Mouse (Mus musculus) liver, embryonic 13.5 days (tissue): ENCODE data around the gene Gstm7. TPM values are rescaled to one million over a fixed set of nuclear protein-coding genes. Genes with fewer than 3 reads are reported as not detected.
"Not testable (repeated sequence)": the region's sequence is repeated elsewhere in the genome, so short reads cannot be mapped to it uniquely, and the experiment has no call there.

ENCODE experiments used
- ATAC-seq: fragments of 200-750 bp; cut with Nextera tagmentation; 2 replicates; pipeline ENCODE4 v1.8.0; 2017; ENCODE audit warnings: low read depth, mild to moderate bottlenecking, moderate number of reproducible peaks, moderate library complexity
- DNase-seq: peaks from one replicate; pipeline ENCODE4 v3.0.0; 2022
- H3K27ac ChIP-seq: fragments of 300-500 bp; sonication (generic); 2 replicates; pipeline ENCODE4 v1.5.1; 2015; ENCODE audit warnings: moderate library complexity, mild to moderate bottlenecking, inconsistent platforms
- H3K27me3 ChIP-seq: fragments of 300-500 bp; sonication (generic); 2 replicates; pipeline ENCODE4 v1.6.1; 2015; ENCODE audit warnings: mild to moderate bottlenecking, inconsistent platforms
- H3K36me3 ChIP-seq: fragments of 300-500 bp; sonication (generic); 2 replicates; pipeline ENCODE4 v1.6.1; 2015; ENCODE audit warnings: mild to moderate bottlenecking, inconsistent platforms
- H3K4me1 ChIP-seq: fragments of 300-500 bp; sonication (generic); replicated peaks from 2 replicates; pipeline ENCODE4 v1.6.1; 2015; ENCODE audit warnings: inconsistent platforms
- H3K4me2 ChIP-seq: fragments of 300-500 bp; sonication (generic); 2 replicates; pipeline ENCODE4 v1.6.1; 2015; ENCODE audit warnings: inconsistent platforms, mild to moderate bottlenecking, moderate library complexity
- H3K4me3 ChIP-seq: fragments of 300-500 bp; sonication (generic); replicated peaks from 2 replicates; pipeline ENCODE4 v1.5.1; 2015; ENCODE audit warnings: mild to moderate bottlenecking, inconsistent platforms
- H3K9ac ChIP-seq: fragments of 300-500 bp; sonication (generic); 2 replicates; pipeline ENCODE4 v1.6.1; 2015; ENCODE audit warnings: mild to moderate bottlenecking, inconsistent platforms
- H3K9me3 ChIP-seq: fragments of 300-500 bp; sonication (generic); replicated peaks from 2 replicates; pipeline ENCODE4 v1.6.1; 2016; ENCODE audit warnings: inconsistent platforms
- WGBS: fragments of 180-500 bp; shearing (Covaris S2); methylation state at CpG from one replicate; pipeline ENCODE4 v1.1.7; 2015; ENCODE audit not compliant: insufficient replicate concordance; 5-methylcytosine and 5-hydroxymethylcytosine counted together
- polyA plus RNA-seq: library from polyadenylated mRNA; unstranded; fragments of >200 nt; fragmentation: Nextera tagmentation; extraction: Ambion mirVana; gene quantifications from 2 replicates; pipeline ENCODE4 v1.2.1, GENCODE M21; 2015

Gstm7 gene
- 11.1 and 13.2 TPM in 2 replicates for polyA plus RNA-seq

- Histone ChIP-seq H3K9ac (0 out of 2 replicates have a peak within 1 kb of the TSS, but pooled peaks have one; percentile 23), H3K27ac (no peak within 1 kb of the TSS), H3K27me3 (no peaks in the 10 kb centered on the region; the same call in 1 of the 2 replicates), H3K4me3 (peak within 1 kb of the TSS; percentile 37), H3K4me1 (peaks cover 13% of the 10 kb centered on the region), H3K9me3 (no peaks in the 10 kb centered on the region), H3K36me3 (no peaks in the 10 kb centered on the region), H3K4me2 (peak within 1 kb of the TSS; percentile 51)
- WGBS, result 8% methylated on average over 10 of the region's 10 CpGs
- DNase-seq (peak; percentile 73), ATAC-seq (peak; percentile 91)
Observed at GRCm38 (mm10) chr3:107931670-107932069, at the start of gene Gstm7. Gene Gstm7 (minus strand): TSS chr3:107931817.

GRCm38 (mm10) chr3:107981261-107981660 lies 49.6 kb upstream of the Gstm7 start:
- no peak for ATAC-seq
- no peak for DNase-seq
- H3K27ac ChIP-seq, result no peak overlapping the region
- H3K9me3 ChIP-seq, result no peaks in the 10 kb centered on the region
- H3K9ac ChIP-seq, result no peak overlapping the region
- no peaks in the 10 kb centered on the region for H3K36me3 ChIP-seq
- peaks cover 12% of the 10 kb centered on the region; the same call in 1 of the 2 replicates for H3K4me1 ChIP-seq
- no peaks in the 10 kb centered on the region for H3K27me3 ChIP-seq
- no peak overlapping the region for H3K4me3 ChIP-seq
- WGBS, result 53% methylated on average over 3 of the region's 3 CpGs
- H3K4me2 ChIP-seq, result no peak overlapping the region

- Histone ChIP-seq H3K36me3 (no peaks in the 10 kb centered on the region), H3K9ac (no peak overlapping the region), H3K4me1 (peaks cover 12% of the 10 kb centered on the region), H3K27ac (no peak overlapping the region), H3K4me2 (no peak overlapping the region), H3K9me3 (no peaks in the 10 kb centered on the region), H3K27me3 (no peaks in the 10 kb centered on the region), H3K4me3 (no peak overlapping the region)
- ATAC-seq (0 out of 2 replicates have a peak, but pooled peaks have one; percentile 48), DNase-seq (no peak)
- 44% methylated on average over 3 of the region's 3 CpGs for WGBS
Observed at GRCm38 (mm10) chr3:107977691-107978090, 46.1 kb upstream of the Gstm7 start.

GRCm38 (mm10) chr3:107974237-107974636 lies 42.6 kb upstream of the Gstm7 start:
- Histone ChIP-seq H3K4me2 (no peak overlapping the region), H3K27me3 (no peaks in the 10 kb centered on the region), H3K9ac (no peak overlapping the region), H3K4me1 (peaks cover 9% of the 10 kb centered on the region), H3K9me3 (no peaks in the 10 kb centered on the region), H3K27ac (no peak overlapping the region), H3K4me3 (no peak overlapping the region), H3K36me3 (no peaks in the 10 kb centered on the region)
- no peak for DNase-seq
- ATAC-seq, result no peak
- WGBS, result 78% methylated on average over 1 of the region's 1 CpGs

GRCm38 (mm10) chr3:107972070-107972469 lies 40.5 kb upstream of the Gstm7 start:
- no peak overlapping the region for H3K9ac ChIP-seq
- DNase-seq, result no peak
- 65% methylated on average over 3 of the region's 3 CpGs for WGBS
- no peak overlapping the region for H3K27ac ChIP-seq
- H3K4me2 ChIP-seq, result no peak overlapping the region
- H3K36me3 ChIP-seq, result no peaks in the 10 kb centered on the region
- H3K4me1 ChIP-seq, result peaks cover 4% of the 10 kb centered on the region
- no peak overlapping the region for H3K4me3 ChIP-seq
- no peaks in the 10 kb centered on the region for H3K27me3 ChIP-seq
- H3K9me3 ChIP-seq, result no peaks in the 10 kb centered on the region
- ATAC-seq, result no peak

- H3K36me3 ChIP-seq, H3K9me3 ChIP-seq, H3K4me1 ChIP-seq, H3K4me2 ChIP-seq, H3K27me3 ChIP-seq, ATAC-seq, H3K27ac ChIP-seq, H3K9ac ChIP-seq, H3K4me3 ChIP-seq, DNase-seq: not testable (repeated sequence)
- 39% methylated on average over 3 of the region's 3 CpGs for WGBS
Observed at GRCm38 (mm10) chr3:107971101-107971500, 39.5 kb upstream of the Gstm7 start.

GRCm38 (mm10) chr3:107968724-107969395 lies 37.2 kb upstream of the Gstm7 start, which contains the start of gene Gstm3:
Gene Gstm3 (minus strand): TSS chr3:107969283.
- 50% methylated on average over 13 of the region's 13 CpGs for WGBS
- Histone ChIP-seq H3K27ac (no peak within 1 kb of the TSS), H3K4me1 (peaks cover 18% of the 10 kb centered on the region), H3K4me2 (no peak within 1 kb of the TSS), H3K27me3 (no peaks in the 10 kb centered on the region), H3K9me3 (no peaks in the 10 kb centered on the region), H3K36me3 (no peaks in the 10 kb centered on the region), H3K9ac (no peak within 1 kb of the TSS), H3K4me3 (no peak within 1 kb of the TSS)
- no peak for DNase-seq
- peak; percentile 21; the same call in 1 of the 2 replicates for ATAC-seq

- DNase-seq (no peak), ATAC-seq (no peak)
- H3K27ac ChIP-seq, result no peak overlapping the region
- H3K4me3 ChIP-seq, result no peak overlapping the region
- no peak overlapping the region for H3K4me2 ChIP-seq
- H3K9ac ChIP-seq, result no peak overlapping the region
- H3K36me3 ChIP-seq, result no peaks in the 10 kb centered on the region
- H3K9me3 ChIP-seq, result no peaks in the 10 kb centered on the region
- H3K4me1 ChIP-seq, result peaks cover 17% of the 10 kb centered on the region
- H3K27me3 ChIP-seq, result no peaks in the 10 kb centered on the region
- 75% methylated on average over 5 of the region's 5 CpGs for WGBS
Observed at GRCm38 (mm10) chr3:107966631-107967030, 35.0 kb upstream of the Gstm7 start.

GRCm38 (mm10) chr3:107965592-107965991 lies 34.0 kb upstream of the Gstm7 start:
- ATAC-seq (no peak), DNase-seq (no peak)
- no peaks in the 10 kb centered on the region for H3K36me3 ChIP-seq
- H3K27ac ChIP-seq, result no peak overlapping the region
- H3K4me2 ChIP-seq, result no peak overlapping the region
- no peaks in the 10 kb centered on the region for H3K27me3 ChIP-seq
- peaks cover 17% of the 10 kb centered on the region for H3K4me1 ChIP-seq
- H3K9ac ChIP-seq, result no peak overlapping the region
- 53% methylated on average over 1 of the region's 1 CpGs for WGBS
- no peaks in the 10 kb centered on the region for H3K9me3 ChIP-seq
- no peak overlapping the region for H3K4me3 ChIP-seq

- Histone ChIP-seq H3K4me2 (peak overlapping the region; percentile 6), H3K4me1 (peaks cover 17% of the 10 kb centered on the region), H3K36me3 (no peaks in the 10 kb centered on the region), H3K27me3 (no peaks in the 10 kb centered on the region), H3K9ac (no peak overlapping the region), H3K27ac (peak overlapping the region; percentile 2; the same call in 1 of the 2 replicates), H3K4me3 (no peak overlapping the region), H3K9me3 (no peaks in the 10 kb centered on the region)
- peak; percentile 24; the same call in 1 of the 2 replicates for ATAC-seq
- WGBS, result 33% methylated on average over 5 of the region's 5 CpGs
- peak; percentile 5 for DNase-seq
Observed at GRCm38 (mm10) chr3:107964656-107965308, 33.2 kb upstream of the Gstm7 start.

GRCm38 (mm10) chr3:107964026-107964425 lies 32.4 kb upstream of the Gstm7 start:
- peak overlapping the region; percentile 36; the same call in 1 of the 2 replicates for H3K9ac ChIP-seq
- H3K4me3 ChIP-seq, result no peak overlapping the region
- no peaks in the 10 kb centered on the region for H3K36me3 ChIP-seq
- H3K27me3 ChIP-seq, result no peaks in the 10 kb centered on the region
- peak overlapping the region; percentile 2; the same call in 1 of the 2 replicates for H3K27ac ChIP-seq
- H3K4me2 ChIP-seq, result peak overlapping the region; percentile 6; the same call in 1 of the 2 replicates
- WGBS, result 21% methylated on average over 4 of the region's 4 CpGs
- DNase-seq (peak; percentile 1), ATAC-seq (peak; percentile 64)
- H3K9me3 ChIP-seq, result no peaks in the 10 kb centered on the region
- H3K4me1 ChIP-seq, result peaks cover 17% of the 10 kb centered on the region
